Mouse (Mus musculus): ENCODE data around the gene Cbx1. TPM values are rescaled to one million over a fixed set of nuclear protein-coding genes. Genes with fewer than 3 reads are reported as not detected.

Gene Cbx1
- total RNA-seq, 2 experiments from 2014 or later = 45.5 to 46.5 TPM

GRCm38 (mm10) chr11:96762742-96763470 lies 26.0 kb upstream of the Cbx1 start:
- Histone ChIP-seq H3K27ac (no peak overlapping the region; the same call in 1 of the 2 replicates), H3K4me3 (no peak overlapping the region)
- intact Hi-C loops (cut with DNase I) = no loop called here
- TF ChIP-seq CTCF (IDR thresholded peaks at IDR 0.05) = no peak; the same call in 1 of the 2 replicates
- peak in 1 of 2 experiments; percentile 16 for DNase-seq (ENCODE audit: extremely low spot score in 1 of 2, low spot score in 2 of 2)

GRCm38 (mm10) chr11:96764511-96765350 lies 24.2 kb upstream of the Cbx1 start:
- intact Hi-C loops (cut with DNase I) = no loop called here

GRCm38 (mm10) chr11:96765645-96766044 lies 23.3 kb upstream of the Cbx1 start:
- TF ChIP-seq CTCF (IDR thresholded peaks at IDR 0.05) = no peak
- peak overlapping the region; percentile 4; the same call in 1 of the 2 replicates for H3K27ac ChIP-seq

More at GRCm38 (mm10) chr11:96764511-96765350, 24.2 kb upstream of the Cbx1 start:
- no peak for DNase-seq (ENCODE audit: extremely low spot score in 1 of 2, low spot score in 2 of 2)
- H3K4me3 ChIP-seq = no peak overlapping the region
- H3K27ac ChIP-seq = peak overlapping the region; percentile 41; the same call in 1 of the 2 replicates
- TF ChIP-seq CTCF (IDR thresholded peaks at IDR 0.05) = no peak

GRCm38 (mm10) chr11:96766555-96766954 lies 22.4 kb upstream of the Cbx1 start:
- TF ChIP-seq CTCF (IDR thresholded peaks at IDR 0.05) = no peak
- peak in 1 of 2 experiments; percentile 43 for DNase-seq (ENCODE audit: extremely low spot score in 1 of 2, low spot score in 2 of 2)
- H3K27ac ChIP-seq = peak overlapping the region; percentile 60
- intact Hi-C loops (cut with DNase I) = no loop called here
- H3K4me3 ChIP-seq = no peak overlapping the region

More at GRCm38 (mm10) chr11:96765645-96766044, 23.3 kb upstream of the Cbx1 start:
- intact Hi-C loops (cut with DNase I) = no loop called here
- no peak overlapping the region for H3K4me3 ChIP-seq
- no peak for DNase-seq (ENCODE audit: extremely low spot score in 1 of 2, low spot score in 2 of 2)

GRCm38 (mm10) chr11:96767096-96767495 lies 21.8 kb upstream of the Cbx1 start:
- TF ChIP-seq CTCF (IDR thresholded peaks at IDR 0.05) = no peak
- no peak for DNase-seq (ENCODE audit: extremely low spot score in 1 of 2, low spot score in 2 of 2)
- intact Hi-C loops (cut with DNase I) = no loop called here
- Histone ChIP-seq H3K27ac (peak overlapping the region; percentile 60), H3K4me3 (no peak overlapping the region)

- intact Hi-C loops (cut with DNase I) = no loop called here
- no peak for TF ChIP-seq CTCF (IDR thresholded peaks at IDR 0.05)
- no peak for DNase-seq (ENCODE audit: extremely low spot score in 1 of 2, low spot score in 2 of 2)
- no peak overlapping the region for H3K4me3 ChIP-seq
- H3K27ac ChIP-seq = peak overlapping the region; percentile 60
Measured at GRCm38 (mm10) chr11:96768240-96768639, 20.7 kb upstream of the Cbx1 start.

- no peak for TF ChIP-seq CTCF (IDR thresholded peaks at IDR 0.05)
- DNase-seq (ENCODE audit: extremely low spot score in 1 of 2, low spot score in 2 of 2) = no peak
- no peak overlapping the region for H3K4me3 ChIP-seq
- intact Hi-C loops (cut with DNase I) = no loop called here
- no peak overlapping the region for H3K27ac ChIP-seq
Measured at GRCm38 (mm10) chr11:96771274-96771975, 17.5 kb upstream of the Cbx1 start.

GRCm38 (mm10) chr11:96772413-96772812 lies 16.5 kb upstream of the Cbx1 start:
- no peak for TF ChIP-seq CTCF (IDR thresholded peaks at IDR 0.05)

GRCm38 (mm10) chr11:96774536-96774935 lies 14.4 kb upstream of the Cbx1 start:
- no peak overlapping the region; the same call in 1 of the 2 replicates for H3K27ac ChIP-seq
- TF ChIP-seq CTCF (IDR thresholded peaks at IDR 0.05) = peak; percentile 32
- intact Hi-C loops (cut with DNase I) = no loop called here
- DNase-seq (ENCODE audit: extremely low spot score in 1 of 2, low spot score in 2 of 2) = no peak
- no peak overlapping the region for H3K4me3 ChIP-seq

More at GRCm38 (mm10) chr11:96772413-96772812, 16.5 kb upstream of the Cbx1 start:
- Histone ChIP-seq H3K4me3 (no peak overlapping the region), H3K27ac (no peak overlapping the region)
- intact Hi-C loops (cut with DNase I) = no loop called here
- DNase-seq (ENCODE audit: extremely low spot score in 1 of 2, low spot score in 2 of 2) = no peak

- intact Hi-C loops (cut with DNase I) = loop anchor here (5.0 kb wide), 2 partner anchors 98 to 498 kb away; no protein-coding TSS in a partner anchor
- DNase-seq (ENCODE audit: extremely low spot score in 1 of 2, low spot score in 2 of 2) = no peak
- H3K27ac ChIP-seq = no peak overlapping the region; the same call in 1 of the 2 replicates
Measured at GRCm38 (mm10) chr11:96775063-96775462, 13.9 kb upstream of the Cbx1 start.

GRCm38 (mm10) chr11:96775665-96776064 lies 13.3 kb upstream of the Cbx1 start:
- Histone ChIP-seq H3K27ac (no peak overlapping the region), H3K4me3 (no peak overlapping the region)

More at GRCm38 (mm10) chr11:96775063-96775462, 13.9 kb upstream of the Cbx1 start:
- no peak for TF ChIP-seq CTCF (IDR thresholded peaks at IDR 0.05)
- no peak overlapping the region for H3K4me3 ChIP-seq

More at GRCm38 (mm10) chr11:96775665-96776064, 13.3 kb upstream of the Cbx1 start:
- no peak for DNase-seq (ENCODE audit: extremely low spot score in 1 of 2, low spot score in 2 of 2)
- intact Hi-C loops (cut with DNase I) = loop anchor here (2.0 to 5.0 kb wide), 3 partner anchors 15 to 498 kb away; no protein-coding TSS in a partner anchor
- no peak for TF ChIP-seq CTCF (IDR thresholded peaks at IDR 0.05)
